10 mouse cellular contexts compared by ENCODE assay signal in the genomic region with DNA sequence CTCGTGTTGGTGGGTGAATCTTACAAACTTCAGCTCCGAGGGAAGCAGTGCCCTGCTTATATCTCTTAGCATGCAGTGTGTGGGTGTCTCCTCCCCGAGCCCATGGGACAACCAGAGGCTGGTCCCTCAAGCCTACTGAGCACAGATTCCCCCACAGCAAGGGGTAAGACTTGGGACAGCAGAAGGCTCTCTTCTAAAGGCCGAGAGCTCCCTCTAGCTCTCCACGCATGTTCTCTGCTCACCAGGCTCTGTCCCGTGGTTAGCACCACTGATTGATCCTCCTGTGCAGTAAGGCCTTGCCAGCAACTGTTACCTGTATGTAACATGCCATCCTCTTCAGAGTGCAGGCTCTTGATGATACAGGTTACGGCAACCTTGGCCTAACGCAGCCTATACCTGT. TPM values are rescaled to one million over a fixed set of nuclear protein-coding genes. Genes with fewer than 3 reads are reported as not detected.
DNase-seq lines count a peak whose midpoint lies in the region; ATAC-seq and TF ChIP-seq lines count a peak whose summit lies in the region.
"Had no signal": no experiment of that assay in that cellular context is flagged by ENCODE, and none has a peak within 500 bp of the region (broad histone marks: within the 10 kb centered on the region; RNA-seq: fewer than 3 reads in every experiment).

No protein-coding gene starts in this region.

- H3K4me3 ChIP-seq in kidney, postnatal 0 days (replicated peaks; ENCODE audit: low read depth, low read length): no peak overlapping the region
- H3K4me3 ChIP-seq in kidney, embryonic 15.5 days (replicated peaks): no peak overlapping the region
- H3K4me3 ChIP-seq: limb, embryonic 13.5 days; neural tube, embryonic 12.5 days had no signal

- ATAC-seq in kidney, postnatal 0 days (replicated peaks; ENCODE audit: low FRiP score, low read depth): no peak
- ATAC-seq in kidney, embryonic 15.5 days (replicated peaks; ENCODE audit: low FRiP score): no peak
- no peak for ATAC-seq in activated CD4-positive, CD25-positive, alpha-beta regulatory T cell, adult 4 months
- no peak for ATAC-seq in monocyte, adult 5-6 weeks (replicated peaks; ENCODE audit: insufficient number of reproducible peaks, low FRiP score, low TSS enrichment, poor library complexity, severe bottlenecking)

- H3K36me3 ChIP-seq in kidney, postnatal 0 days (ENCODE audit: insufficient read depth, low read length): no peaks in the 10 kb centered on the region
- peaks cover 9% of the 10 kb centered on the region; the same call in 1 of the 2 replicates for H3K36me3 ChIP-seq in kidney, embryonic 15.5 days

- H3K27me3 ChIP-seq in kidney, postnatal 0 days (ENCODE audit: insufficient read depth, low read length): no peaks in the 10 kb centered on the region
- H3K27me3 ChIP-seq in kidney, embryonic 15.5 days: no peaks in the 10 kb centered on the region
- H3K27me3 ChIP-seq: limb, embryonic 13.5 days; neural tube, embryonic 12.5 days had no signal

- H3K4me1 ChIP-seq in kidney, postnatal 0 days (replicated peaks; ENCODE audit: insufficient read depth, low read length): no peaks in the 10 kb centered on the region
- H3K4me1 ChIP-seq in kidney, embryonic 15.5 days: peaks cover 5% of the 10 kb centered on the region; the same call in 1 of the 2 replicates
- H3K4me1 ChIP-seq: limb, embryonic 13.5 days had no signal

- TF ChIP-seq CTCF in kidney, postnatal 0 days (IDR thresholded peaks at IDR 0.05; ENCODE audit: low read depth): peak; percentile 68

- H3K27ac ChIP-seq in kidney, postnatal 0 days: no peak overlapping the region
- H3K27ac ChIP-seq in kidney, embryonic 15.5 days: no peak overlapping the region
- H3K27ac ChIP-seq: limb, embryonic 13.5 days; neural tube, embryonic 12.5 days had no signal

- no peaks in the 10 kb centered on the region for H3K9me3 ChIP-seq in kidney, postnatal 0 days (replicated peaks; ENCODE audit: low read length)
- H3K9me3 ChIP-seq in kidney, embryonic 15.5 days (replicated peaks): no peaks in the 10 kb centered on the region
- H3K9me3 ChIP-seq: limb, embryonic 13.5 days; neural tube, embryonic 12.5 days had no signal

- DNase-seq in cerebellum, postnatal 14 days: peak; percentile 37 to 47
- DNase-seq in cerebellum, postnatal 4 days (ENCODE audit: low spot score in 2 of 2): no peak
- peak; percentile 62 for DNase-seq in kidney, postnatal 0 days (ENCODE audit: low spot score)
- peak; percentile 22 for DNase-seq in urinary bladder, postnatal 14 days (ENCODE audit: low spot score)
- no peak for DNase-seq in urinary bladder, postnatal 10 days (ENCODE audit: low spot score)

- H3K4me2 ChIP-seq in kidney, postnatal 0 days (ENCODE audit: low read length): no peak overlapping the region
- H3K4me2 ChIP-seq in kidney, embryonic 15.5 days: no peak overlapping the region
- H3K4me2 ChIP-seq: limb, embryonic 13.5 days; neural tube, embryonic 12.5 days had no signal

- H3K9ac ChIP-seq in kidney, postnatal 0 days (ENCODE audit: low read depth, low read length): no peak overlapping the region
- H3K9ac ChIP-seq in kidney, embryonic 15.5 days: no peak overlapping the region
- H3K9ac ChIP-seq: limb, embryonic 13.5 days; neural tube, embryonic 12.5 days had no signal

- WGBS in kidney, postnatal 0 days: 65% methylated on average over 8 of the region's 8 CpGs
- WGBS in kidney, embryonic 15.5 days: 72% methylated on average over 8 of the region's 8 CpGs

RNA-seq across cellular contexts. Expression of a gene that starts 36.5 kb away (rescaled TPM):
- 0.74 and 0.88 TPM in 2 replicates for polyA plus RNA-seq in kidney, postnatal 0 days (2015; fragmentation: Nextera tagmentation; extraction: Ambion mirVana)
- polyA plus RNA-seq in kidney, embryonic 15.5 days (2015; fragmentation: Nextera tagmentation; extraction: Ambion mirVana): 2.0 and 2.5 TPM in 2 replicates
- polyA plus RNA-seq in activated CD4-positive, CD25-positive, alpha-beta regulatory T cell, adult 4 months (2017; shearing (Covaris generic)): 10 to 100 TPM; 26.6 to 31.2 TPM
- 77.9 to 156 TPM (median 101 TPM) in 3 replicates for total RNA-seq in monocyte, adult 5-6 weeks (2017)

RNA-seq across cellular contexts. Expression of a gene that starts 45.0 kb away (rescaled TPM):
- not detected in 2 replicates for polyA plus RNA-seq in kidney, postnatal 0 days (2015; fragmentation: Nextera tagmentation; extraction: Ambion mirVana)
- polyA plus RNA-seq in kidney, embryonic 15.5 days (2015; fragmentation: Nextera tagmentation; extraction: Ambion mirVana): 0.30 and 0.48 TPM in 2 replicates
- polyA plus RNA-seq in activated CD4-positive, CD25-positive, alpha-beta regulatory T cell, adult 4 months (2017; shearing (Covaris generic)): not detected
- total RNA-seq in monocyte, adult 5-6 weeks (2017): 0.32 TPM in 1 of 3 replicates, not detected in the others
- polyA plus RNA-seq: limb, embryonic 13.5 days; neural tube, embryonic 12.5 days had no signal

Comparison
In these comparisons a context has a peak if more than half of its experiments do, and no peak if none do; other contexts are left out.
1. DNase-seq: peak in cerebellum, postnatal 14 days (2 of 2), kidney, postnatal 0 days (single experiment) and urinary bladder, postnatal 14 days (single experiment); none in cerebellum, postnatal 4 days (0 of 2) and urinary bladder, postnatal 10 days (single experiment).